Mouse (Mus musculus) hindbrain, embryonic 12.5 days (tissue): Measurements from ENCODE around the gene Ccdc22. TPM values are rescaled to one million over a fixed set of nuclear protein-coding genes. Genes with fewer than 3 reads are reported as not detected.

Experiments used
- ATAC-seq: fragments of 200-750 bp; cut with Nextera tagmentation; 2 replicates; pipeline ENCODE4 v1.8.0; 2017; ENCODE audit warnings: moderate TSS enrichment; ENCODE audit not compliant: low FRiP score
- H3K27ac ChIP-seq: fragments of 300-500 bp; sonication (generic); 2 replicates; pipeline ENCODE4 v1.5.1; 2016; ENCODE audit warnings: mild to moderate bottlenecking
- H3K27me3 ChIP-seq: fragments of 300-500 bp; sonication (generic); 2 replicates; pipeline ENCODE4 v1.6.1; 2016; ENCODE audit warnings: mild to moderate bottlenecking
- H3K36me3 ChIP-seq: fragments of 300-500 bp; sonication (generic); 2 replicates; pipeline ENCODE4 v1.6.1; 2016; ENCODE audit warnings: mild to moderate bottlenecking
- H3K4me1 ChIP-seq: fragments of 300-500 bp; sonication (generic); 2 replicates; pipeline ENCODE4 v1.6.1; 2016
- H3K4me2 ChIP-seq: fragments of 300-500 bp; sonication (generic); replicated peaks from 2 replicates; pipeline ENCODE4 v1.6.1; 2016; ENCODE audit warnings: mild to moderate bottlenecking
- H3K4me3 ChIP-seq: fragments of 300-500 bp; sonication (generic); 2 replicates; pipeline ENCODE4 v1.5.1; 2016; ENCODE audit warnings: mild to moderate bottlenecking
- H3K9ac ChIP-seq: fragments of 300-500 bp; sonication (generic); 2 replicates; pipeline ENCODE4 v1.6.1; 2016; ENCODE audit warnings: mild to moderate bottlenecking, moderate library complexity
- H3K9me3 ChIP-seq: fragments of 300-500 bp; sonication (generic); replicated peaks from 2 replicates; pipeline ENCODE4 v1.6.1; 2016; ENCODE audit warnings: mild to moderate bottlenecking
- WGBS: fragments of 180-500 bp; shearing (Covaris S2); methylation state at CpG from one replicate; pipeline ENCODE4 v1.1.7; 2016; 5-methylcytosine and 5-hydroxymethylcytosine counted together
- polyA plus RNA-seq: library from polyadenylated mRNA; unstranded; fragments of >200 nt; fragmentation: Nextera tagmentation; extraction: Ambion mirVana; gene quantifications from 2 replicates; pipeline ENCODE4 v1.2.1, GENCODE M21; 2016

Gene Ccdc22
- polyA plus RNA-seq, 1 experiment from 2014 or later = 32.6 TPM

DNA sequence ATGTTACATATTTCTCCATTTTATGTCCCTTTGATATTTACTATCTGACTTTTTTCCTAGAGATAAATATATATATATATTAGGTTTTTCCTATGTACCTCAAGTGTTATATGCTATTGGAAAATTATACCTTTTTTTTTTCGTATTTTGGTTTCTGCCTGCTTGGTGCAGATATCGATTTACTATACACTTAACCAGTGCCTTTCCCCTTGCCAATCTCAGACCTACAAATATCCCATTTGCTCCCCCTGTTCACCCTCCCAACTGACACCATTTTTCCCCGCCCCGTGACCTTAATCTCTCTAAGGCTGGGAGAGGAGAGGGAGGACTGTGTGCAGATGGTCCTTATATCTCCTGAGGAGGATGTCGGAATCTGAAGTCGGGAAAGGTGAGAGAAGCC is 1.5 kb upstream of the Ccdc22 start, which contains the start of gene Cacna1f:
Cacna1f (plus strand) TSS at position 301 of the 400 bp plus-strand sequence.
- Histone ChIP-seq H3K9me3 (0 out of 2 replicates have a peak, but pooled peaks cover 3% of the 10 kb centered on the region), H3K9ac (no peak within 1 kb of the TSS), H3K36me3 (no peaks in the 10 kb centered on the region), H3K4me2 (no peak within 1 kb of the TSS), H3K4me3 (no peak within 1 kb of the TSS), H3K27ac (no peak within 1 kb of the TSS), H3K4me1 (0 out of 2 replicates have a peak, but pooled peaks cover 2% of the 10 kb centered on the region), H3K27me3 (no peaks in the 10 kb centered on the region)
- ATAC-seq = no peak
- 66% methylated on average over 6 of the region's 6 CpGs for WGBS

- no peaks in the 10 kb centered on the region for H3K27me3 ChIP-seq
- H3K4me2 ChIP-seq = no peak overlapping the region
- H3K9ac ChIP-seq = no peak overlapping the region
- H3K27ac ChIP-seq = no peak overlapping the region
- H3K36me3 ChIP-seq = no peaks in the 10 kb centered on the region
- 0 out of 2 replicates have a peak, but pooled peaks cover 2% of the 10 kb centered on the region for H3K4me1 ChIP-seq
- no peak overlapping the region for H3K4me3 ChIP-seq
- ATAC-seq = peak; percentile 51; the same call in 1 of the 2 replicates
- 0 out of 2 replicates have a peak, but pooled peaks cover 3% of the 10 kb centered on the region for H3K9me3 ChIP-seq
- WGBS = 53% methylated on average over 8 of the region's 8 CpGs
Observed at GRCm38 (mm10) chrX:7605575-7605941, 241 bp upstream of the Ccdc22 start.

DNA sequence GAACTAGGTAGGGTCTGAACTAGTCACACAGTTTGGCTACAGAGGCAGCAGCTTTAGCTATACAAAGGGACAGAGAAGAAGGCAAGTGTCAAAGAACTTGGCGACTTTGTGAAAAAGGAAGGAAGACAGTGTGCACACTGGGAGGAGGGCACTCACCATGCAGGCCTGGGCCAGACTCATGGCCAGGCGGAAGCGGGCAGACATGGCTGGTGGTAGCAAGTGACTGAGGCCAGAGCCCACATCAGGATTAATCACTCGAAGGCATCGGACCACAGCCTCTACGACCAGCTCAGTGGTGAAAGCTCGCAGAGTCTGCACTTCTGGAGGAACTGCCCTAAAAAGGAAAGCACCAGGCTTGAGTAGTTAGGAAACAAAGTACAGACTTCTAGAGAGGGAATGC is 1.3 kb downstream of the Ccdc22 start:
- H3K27ac ChIP-seq = no peak overlapping the region
- H3K9ac ChIP-seq = no peak overlapping the region
- WGBS = 90% methylated on average over 7 of the region's 7 CpGs
- H3K27me3 ChIP-seq = no peaks in the 10 kb centered on the region
- peaks cover 3% of the 10 kb centered on the region; the same call in 1 of the 2 replicates for H3K36me3 ChIP-seq
- H3K4me1 ChIP-seq = 0 out of 2 replicates have a peak, but pooled peaks cover 2% of the 10 kb centered on the region
- no peak overlapping the region for H3K4me3 ChIP-seq
- peak overlapping the region; percentile 53 for H3K4me2 ChIP-seq
- H3K9me3 ChIP-seq = 0 out of 2 replicates have a peak, but pooled peaks cover 3% of the 10 kb centered on the region
- no peak for ATAC-seq

DNA sequence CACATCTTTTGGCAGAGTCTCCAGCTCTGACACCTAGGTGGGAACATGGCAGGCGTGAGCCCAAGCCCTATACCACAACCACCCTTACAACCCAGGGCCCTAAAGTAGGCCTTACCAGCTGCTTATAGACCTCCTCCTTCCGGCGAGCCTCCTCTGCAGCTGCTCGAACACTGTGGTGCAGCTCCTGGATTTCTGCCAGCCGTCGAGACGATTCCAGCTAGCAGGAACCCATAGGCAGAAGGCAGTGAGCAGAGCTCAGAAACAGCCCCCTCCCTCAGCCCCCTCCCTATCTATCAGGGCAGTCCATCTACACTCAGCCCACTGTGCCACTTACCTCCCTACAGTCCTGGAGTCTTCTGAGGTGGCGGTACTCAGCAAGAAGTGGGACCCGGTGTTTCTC is 9.9 kb downstream of the Ccdc22 start:
- 90% methylated on average over 9 of the region's 9 CpGs for WGBS
- H3K9ac ChIP-seq = no peak overlapping the region
- H3K27ac ChIP-seq = no peak overlapping the region
- H3K9me3 ChIP-seq = no peaks in the 10 kb centered on the region; the same call in 1 of the 2 replicates
- H3K27me3 ChIP-seq = no peaks in the 10 kb centered on the region
- no peaks in the 10 kb centered on the region for H3K4me1 ChIP-seq
- no peak overlapping the region for H3K4me3 ChIP-seq
- H3K4me2 ChIP-seq = no peak overlapping the region
- peaks cover 19% of the 10 kb centered on the region for H3K36me3 ChIP-seq
- no peak for ATAC-seq

DNA sequence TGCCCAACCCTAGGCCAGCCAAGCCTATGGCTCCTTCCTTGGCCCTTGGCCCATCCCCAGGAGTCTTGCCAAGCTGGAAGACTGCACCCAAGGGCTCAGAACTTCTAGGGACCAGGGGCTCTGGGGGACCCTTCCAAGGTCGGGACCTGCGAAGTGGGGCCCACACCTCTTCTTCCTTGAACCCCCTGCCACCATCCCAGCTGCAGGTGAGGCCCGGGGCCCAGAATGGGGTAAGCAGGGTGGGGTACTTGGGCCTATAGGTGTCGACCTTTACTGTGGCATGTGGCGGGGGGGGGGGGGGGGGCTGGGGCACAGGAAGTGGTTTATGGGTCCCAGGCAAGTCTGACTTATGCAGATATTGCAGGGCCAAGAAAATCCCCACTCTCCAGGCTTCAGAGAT is 19.0 kb downstream of the Ccdc22 start:
- Histone ChIP-seq H3K4me1 (no peaks in the 10 kb centered on the region), H3K4me3 (no peak overlapping the region), H3K4me2 (no peak overlapping the region), H3K27me3 (no peaks in the 10 kb centered on the region), H3K27ac (no peak overlapping the region), H3K9me3 (no peaks in the 10 kb centered on the region; the same call in 1 of the 2 replicates), H3K9ac (no peak overlapping the region), H3K36me3 (no peaks in the 10 kb centered on the region)
- WGBS = 71% methylated on average over 4 of the region's 5 CpGs
- no peak for ATAC-seq

- Histone ChIP-seq H3K36me3 (no peaks in the 10 kb centered on the region), H3K27ac (no peak overlapping the region), H3K9ac (no peak overlapping the region), H3K4me1 (no peaks in the 10 kb centered on the region), H3K9me3 (no peaks in the 10 kb centered on the region), H3K27me3 (no peaks in the 10 kb centered on the region), H3K4me3 (no peak overlapping the region), H3K4me2 (no peak overlapping the region)
- 95% methylated on average over 9 of the region's 11 CpGs for WGBS
- no peak for ATAC-seq
Observed at GRCm38 (mm10) chrX:7583881-7584280, 21.4 kb downstream of the Ccdc22 start.

GRCm38 (mm10) chrX:7581151-7581550 is 24.2 kb downstream of the Ccdc22 start:
- no peaks in the 10 kb centered on the region for H3K4me1 ChIP-seq
- H3K9me3 ChIP-seq = no peaks in the 10 kb centered on the region
- no peaks in the 10 kb centered on the region for H3K36me3 ChIP-seq
- no peak overlapping the region for H3K4me2 ChIP-seq
- H3K27me3 ChIP-seq = no peaks in the 10 kb centered on the region
- no peak overlapping the region for H3K9ac ChIP-seq
- ATAC-seq = no peak
- no peak overlapping the region for H3K27ac ChIP-seq
- 82% methylated on average over 2 of the region's 2 CpGs for WGBS
- no peak overlapping the region for H3K4me3 ChIP-seq

DNA sequence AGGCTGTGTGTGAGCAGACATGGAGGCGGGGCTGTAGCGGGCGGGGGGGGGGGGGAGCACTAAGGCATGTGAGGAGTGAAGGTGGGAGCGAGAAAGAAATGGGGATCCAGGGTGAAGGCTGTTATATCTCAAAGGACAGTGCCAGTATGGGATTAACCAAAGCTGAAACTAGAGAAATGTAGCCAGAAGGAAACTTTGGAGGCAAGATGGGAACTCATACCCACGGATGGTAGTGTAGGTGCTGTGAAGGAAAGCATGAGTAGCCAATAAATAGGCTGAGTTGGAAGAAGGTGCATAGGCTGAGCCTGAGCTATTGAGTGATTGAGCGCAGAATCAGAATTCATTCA is 30.5 kb downstream of the Ccdc22 start:
- Histone ChIP-seq H3K36me3 (no peaks in the 10 kb centered on the region), H3K4me2 (peak overlapping the region; percentile 62), H3K4me3 (peak overlapping the region; percentile 59), H3K4me1 (peaks cover 16% of the 10 kb centered on the region), H3K9ac (no peak overlapping the region), H3K9me3 (no peaks in the 10 kb centered on the region; the same call in 1 of the 2 replicates), H3K27ac (peak overlapping the region; percentile 82), H3K27me3 (no peaks in the 10 kb centered on the region)
- WGBS = 22% methylated on average over 5 of the region's 6 CpGs
- ATAC-seq = no peak

GRCm38 (mm10) chrX:7574087-7574884 is 31.0 kb downstream of the Ccdc22 start, which contains the start of gene Ppp1r3f:
Ppp1r3f (minus strand) TSS chrX:7574283.
- 28% methylated on average over 63 of the region's 65 CpGs for WGBS

DNA sequence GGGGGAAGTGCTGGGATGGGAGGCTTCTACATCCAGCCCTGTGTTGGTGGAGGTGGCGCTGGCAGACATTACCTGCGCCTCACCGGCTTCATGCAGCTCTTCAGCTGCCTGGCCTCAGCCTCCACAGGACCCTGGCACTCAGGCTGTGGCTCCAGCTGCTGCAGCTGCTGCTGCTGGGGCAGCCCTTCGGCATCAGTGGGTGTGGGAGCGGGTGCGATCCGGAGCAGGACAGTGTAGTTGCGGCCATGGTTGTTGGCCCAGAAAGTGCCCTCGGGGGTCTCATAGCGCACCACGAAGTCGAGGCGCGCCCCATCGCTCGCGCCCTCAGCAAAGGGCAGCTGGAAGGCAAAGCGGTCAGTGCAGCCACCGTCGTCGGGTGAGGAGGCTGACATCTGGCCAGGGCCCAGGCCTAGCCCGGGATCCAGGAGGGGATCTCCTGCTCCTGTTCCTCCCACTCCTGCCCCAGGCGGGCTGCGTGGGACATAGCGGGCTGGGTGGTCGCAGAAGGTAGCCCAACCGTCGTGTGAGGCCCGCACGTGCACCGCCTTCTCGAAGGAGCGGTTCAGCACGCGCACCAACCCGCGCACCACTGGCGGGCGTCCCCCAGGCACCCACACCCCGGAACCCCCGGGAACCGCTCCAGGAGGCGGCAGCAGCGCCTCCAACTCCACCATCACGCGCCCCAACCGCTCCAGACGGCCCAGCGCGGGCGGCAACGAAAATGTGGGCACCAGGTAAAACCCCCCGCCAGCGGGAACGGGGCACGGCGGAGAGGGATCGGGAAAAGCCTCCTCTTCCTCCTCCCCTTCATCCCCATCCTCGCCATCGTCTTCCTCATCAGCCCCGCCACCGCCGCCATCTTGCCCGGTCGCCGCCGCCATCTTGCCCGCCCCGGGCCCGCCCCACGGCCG is 31.9 kb downstream of the Ccdc22 start, which contains the start of gene Foxp3:
Foxp3 (plus strand) TSS at position 469 of the 911 bp plus-strand sequence.
- peak within 1 kb of the TSS; percentile 62 for H3K4me2 ChIP-seq
- peaks cover 16% of the 10 kb centered on the region for H3K4me1 ChIP-seq
- H3K9me3 ChIP-seq = no peaks in the 10 kb centered on the region; the same call in 1 of the 2 replicates
- no peaks in the 10 kb centered on the region for H3K36me3 ChIP-seq
- ATAC-seq = peak; percentile 79
- H3K27ac ChIP-seq = peak within 1 kb of the TSS; percentile 87
- peak within 1 kb of the TSS; percentile 59 for H3K4me3 ChIP-seq
- 33% methylated on average over 57 of the region's 72 CpGs for WGBS
- peak within 1 kb of the TSS; percentile 74 for H3K9ac ChIP-seq
- H3K27me3 ChIP-seq = no peaks in the 10 kb centered on the region

More at GRCm38 (mm10) chrX:7574087-7574884, 31.0 kb downstream of the Ccdc22 start, which contains the start of gene Ppp1r3f:
- Histone ChIP-seq H3K4me2 (peak within 1 kb of the TSS; percentile 62), H3K4me3 (peak within 1 kb of the TSS; percentile 59), H3K9ac (peak within 1 kb of the TSS; percentile 74), H3K27ac (peak within 1 kb of the TSS; percentile 87), H3K36me3 (no peaks in the 10 kb centered on the region), H3K27me3 (no peaks in the 10 kb centered on the region), H3K9me3 (no peaks in the 10 kb centered on the region; the same call in 1 of the 2 replicates), H3K4me1 (peaks cover 16% of the 10 kb centered on the region)
- peak; percentile 98 for ATAC-seq

- Histone ChIP-seq H3K4me3 (no peak overlapping the region), H3K4me1 (peaks cover 16% of the 10 kb centered on the region), H3K27ac (no peak overlapping the region), H3K27me3 (no peaks in the 10 kb centered on the region), H3K4me2 (peak overlapping the region; percentile 62), H3K9me3 (no peaks in the 10 kb centered on the region; the same call in 1 of the 2 replicates), H3K9ac (no peak overlapping the region), H3K36me3 (no peaks in the 10 kb centered on the region)
- ATAC-seq = no peak
- WGBS = 82% methylated on average over 10 of the region's 10 CpGs
Observed at GRCm38 (mm10) chrX:7572466-7572865, 32.9 kb downstream of the Ccdc22 start.
